Mouse (Mus musculus) MN1 (cell line): ENCODE results near the gene Ctnnb1.

Source experiments
- DNase-seq: peaks from one replicate; pipeline ENCODE4 v3.0.0-alpha.2; 2016; ENCODE audit warnings: low spot score

Ctnnb1 gene

DNA sequence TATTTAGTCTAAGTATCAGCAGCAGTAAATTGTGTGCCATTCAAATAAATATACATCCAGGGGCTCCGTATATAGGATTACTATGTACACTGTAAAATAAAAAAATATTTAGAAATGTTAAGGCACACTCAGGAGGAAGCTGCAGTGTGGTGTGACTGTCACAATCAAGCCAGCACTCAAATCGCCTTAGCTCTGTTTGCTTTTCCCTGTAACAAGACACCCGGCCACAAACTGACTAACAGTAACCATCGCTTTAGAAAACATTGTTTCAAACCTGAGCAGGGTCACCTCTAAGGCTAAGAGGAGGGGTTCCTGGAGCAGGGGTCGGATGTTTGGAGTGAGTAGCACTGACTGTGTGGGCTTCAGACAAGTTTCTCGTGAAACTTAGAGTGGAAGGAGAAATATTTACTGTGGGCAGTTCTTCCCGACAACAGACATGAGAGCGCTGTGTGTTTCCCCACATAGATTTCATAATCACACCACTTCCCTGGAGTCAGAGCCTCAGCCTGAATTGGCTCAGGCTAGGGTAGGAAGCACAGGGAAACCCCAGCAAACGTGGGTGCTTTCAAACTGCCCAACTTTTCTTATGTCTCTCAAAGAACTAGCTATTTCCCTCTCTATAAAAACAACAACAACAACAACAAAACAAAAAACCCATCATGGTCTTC, 1.9 kb upstream of the Ctnnb1 start:
- DNase-seq = no peak

DNA sequence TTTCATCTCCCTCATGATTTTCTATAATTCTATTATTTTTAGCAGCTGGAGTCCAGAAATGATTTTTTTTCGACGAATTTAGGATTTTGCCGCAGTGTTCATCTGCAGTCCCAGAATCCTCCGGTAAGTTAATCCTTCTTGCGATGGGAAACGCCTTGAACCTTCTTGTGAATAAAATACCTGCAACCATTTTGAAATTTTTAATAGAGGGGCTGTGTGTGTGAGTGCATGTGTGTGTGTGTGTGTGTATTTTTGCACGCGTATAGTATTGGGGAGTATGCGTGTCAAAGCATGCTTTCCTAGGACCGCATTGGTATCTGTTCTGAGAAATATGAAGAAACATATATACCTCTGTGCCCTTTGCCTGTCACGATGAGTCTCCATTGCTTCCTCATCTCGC, 1.0 kb downstream of the Ctnnb1 start:
- DNase-seq = no peak

DNA sequence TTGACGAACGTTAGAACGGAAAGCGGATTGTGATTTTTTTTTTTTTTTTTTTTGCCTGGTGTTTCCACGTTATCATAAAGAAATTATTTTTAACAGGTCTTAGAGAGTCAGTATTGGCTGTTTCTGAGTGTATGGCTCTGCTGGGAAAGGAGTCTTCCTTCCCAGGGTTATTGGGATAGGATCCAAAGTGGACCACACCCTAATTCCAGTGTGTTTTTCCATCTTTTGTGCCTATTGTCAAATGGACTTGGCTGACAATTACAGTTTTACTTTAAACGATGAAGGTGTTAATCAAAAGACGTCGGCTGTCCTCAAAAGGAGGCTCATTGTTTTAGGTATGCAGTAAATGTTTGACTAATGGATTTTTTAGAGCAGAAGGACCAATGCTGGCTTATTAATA, 1.8 kb downstream of the Ctnnb1 start:
- DNase-seq = no peak

DNA sequence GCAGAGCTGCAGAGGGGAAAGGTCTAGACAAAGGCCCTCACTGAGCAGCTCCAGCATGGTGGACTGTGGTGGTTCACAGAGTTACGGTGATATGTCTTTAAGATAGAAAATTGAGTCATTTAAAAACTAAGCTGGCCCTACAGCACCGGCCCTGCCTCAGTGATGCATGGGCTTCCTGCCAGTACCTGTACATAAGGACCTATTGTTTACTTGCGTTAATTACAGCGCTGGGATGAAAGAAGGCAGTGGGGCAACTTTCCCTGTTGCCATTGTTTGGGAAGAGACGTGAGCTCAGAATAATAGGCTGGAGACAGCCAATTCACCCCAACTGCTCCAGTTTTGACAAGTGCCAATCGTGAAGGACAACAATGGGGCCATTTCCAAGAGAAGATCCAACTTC, 3.4 kb downstream of the Ctnnb1 start:
- no peak for DNase-seq

DNA sequence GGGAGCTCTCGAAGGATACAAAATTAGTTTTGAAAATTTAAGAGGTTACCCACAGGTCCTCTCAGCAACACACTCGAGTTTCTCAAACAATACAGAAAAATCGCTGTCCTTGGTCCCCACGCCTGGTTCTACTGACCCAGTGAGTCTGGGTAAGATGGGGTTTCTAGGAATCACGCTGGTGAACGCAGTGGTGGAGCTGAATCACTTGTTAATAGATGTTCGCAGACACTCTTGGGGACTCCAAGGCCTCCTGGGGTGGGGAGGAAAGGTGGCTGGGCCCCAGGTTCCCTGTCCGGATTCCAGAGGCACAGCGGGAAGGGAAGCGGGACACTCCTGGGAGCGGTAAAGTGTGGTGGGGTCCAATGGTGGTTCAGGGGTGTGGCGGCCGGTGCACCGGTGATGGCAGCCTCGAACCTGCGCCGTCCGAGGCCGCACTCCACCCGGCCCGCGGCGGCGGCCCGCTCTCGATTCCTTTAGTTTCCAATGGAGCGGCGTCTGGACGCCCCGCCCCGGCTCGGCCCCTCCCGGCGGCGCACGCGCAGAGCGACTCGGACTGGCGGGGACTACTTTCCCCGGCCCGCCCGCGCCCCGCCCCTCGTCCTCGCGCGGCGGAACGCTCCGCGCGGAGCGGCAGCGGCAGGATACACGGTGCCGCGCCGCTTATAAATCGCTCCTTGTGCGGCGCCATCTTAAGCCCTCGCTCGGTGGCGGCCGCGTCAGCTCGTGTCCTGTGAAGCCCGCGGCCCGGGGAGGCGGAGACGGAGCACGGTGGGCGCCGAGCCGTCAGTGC, 4.0 kb downstream of the Ctnnb1 start:
- DNase-seq = peak; percentile 97

DNA sequence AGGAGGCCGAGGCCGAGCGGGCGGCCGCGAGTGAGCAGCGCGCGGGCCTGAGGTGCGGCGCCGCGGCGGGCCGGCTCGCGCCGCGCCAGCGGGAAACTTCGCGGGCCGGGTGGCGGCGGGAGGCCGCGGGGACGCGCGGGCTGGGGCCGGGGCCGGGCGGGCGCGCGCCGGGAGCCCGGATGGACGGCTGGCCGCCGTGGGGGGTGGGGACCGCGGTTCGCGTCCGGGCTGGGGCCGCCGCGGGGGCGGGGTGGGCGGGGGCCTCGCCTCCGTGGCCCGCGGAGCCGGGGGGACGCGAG, 4.5 kb downstream of the Ctnnb1 start:
- DNase-seq = no peak

DNA sequence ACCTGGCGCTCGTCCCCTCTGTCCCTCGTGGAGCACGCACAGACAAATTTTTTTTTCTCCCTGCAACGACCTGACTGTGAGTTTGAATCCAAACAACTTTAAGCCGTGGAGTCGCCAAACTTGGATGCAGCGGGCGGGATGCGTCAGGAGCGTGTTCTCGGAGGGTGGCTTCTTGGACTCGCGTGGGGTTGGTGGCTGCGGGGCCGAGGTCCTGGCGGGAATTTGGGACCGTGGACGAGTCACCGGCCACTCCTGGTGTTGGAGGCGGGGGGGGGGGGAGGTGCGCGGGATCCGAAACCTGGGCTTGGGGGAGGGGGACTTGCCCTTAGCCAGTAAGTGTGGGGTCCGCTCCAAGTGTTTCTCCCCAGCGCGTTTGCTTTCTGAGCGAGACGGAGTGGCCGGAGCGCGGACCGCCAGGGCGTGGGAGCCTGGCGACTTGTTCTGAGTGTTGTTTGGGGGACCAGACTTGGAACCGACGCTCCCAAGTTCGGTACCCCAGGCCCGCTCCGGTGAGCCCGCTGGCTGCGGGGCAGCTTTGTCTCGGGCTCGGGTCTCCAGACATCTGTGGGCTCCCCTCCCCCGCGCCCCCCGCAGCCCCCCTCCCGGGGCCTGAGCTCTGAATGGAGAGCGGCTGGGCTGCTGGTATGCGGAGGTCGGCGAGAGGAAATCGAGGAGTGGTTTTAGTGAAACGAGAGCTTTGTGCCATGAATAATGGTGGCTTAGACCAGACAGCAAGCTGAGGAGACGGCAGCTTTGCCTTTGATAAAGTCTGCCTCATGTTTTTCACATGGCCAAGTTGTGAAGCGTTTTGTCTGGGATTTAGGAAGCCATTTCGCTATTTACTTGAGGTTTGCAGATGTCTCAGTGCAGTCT, 5.1 kb downstream of the Ctnnb1 start:
- DNase-seq = peak; percentile 66

DNA sequence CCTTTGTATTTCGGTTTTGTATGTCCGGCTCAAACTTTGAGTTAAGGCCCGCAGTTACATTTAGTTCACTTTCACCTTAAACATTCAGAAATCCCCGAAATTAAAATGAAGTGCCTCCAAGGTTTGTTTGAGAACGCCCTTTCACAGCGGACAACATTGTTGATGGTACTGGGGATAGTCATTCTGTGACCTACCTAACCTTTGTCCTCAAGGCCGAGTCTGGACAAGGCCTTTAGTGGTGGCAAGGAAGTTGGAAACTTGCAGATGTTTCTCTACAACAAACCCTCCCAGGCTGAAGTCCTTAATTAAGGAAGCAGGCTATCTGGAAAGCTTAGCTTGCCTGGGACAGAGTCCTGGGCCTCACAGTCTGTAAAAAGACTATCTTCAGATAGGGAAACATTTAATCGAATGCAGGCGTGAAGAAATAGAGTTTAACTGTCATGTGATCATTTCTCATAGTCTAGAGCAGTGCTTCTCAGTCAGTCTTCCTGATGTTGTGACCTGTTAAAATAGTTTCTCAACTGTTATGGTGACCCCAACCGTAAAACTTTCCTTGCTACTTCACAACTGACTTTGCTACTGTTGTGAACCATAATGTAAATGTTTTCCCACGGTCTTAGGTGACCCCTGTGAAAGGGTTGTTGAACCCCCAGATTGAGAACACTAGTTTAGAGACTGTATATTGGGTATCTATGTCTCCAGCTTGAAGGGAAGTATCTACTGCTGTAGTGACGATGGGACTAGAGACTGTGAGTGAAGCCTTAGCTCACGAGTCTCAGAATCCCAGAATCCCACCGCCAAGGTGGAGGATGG, 6.0 kb downstream of the Ctnnb1 start:
- peak; percentile 22 for DNase-seq

DNA sequence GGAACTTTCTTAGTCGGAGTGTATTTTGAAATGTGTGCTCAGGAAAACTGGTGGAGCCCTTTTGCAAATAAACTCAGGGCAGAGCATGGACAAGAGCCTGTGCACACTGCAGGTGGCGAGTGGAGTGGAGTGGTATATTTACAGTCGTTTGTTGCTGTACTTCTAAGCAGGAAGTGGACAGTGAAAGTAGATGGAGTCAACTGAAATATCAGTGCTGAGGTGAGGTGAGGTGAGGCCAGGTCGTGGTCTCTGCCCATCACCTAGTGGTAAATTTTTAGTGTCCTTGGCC, 6.6 kb downstream of the Ctnnb1 start:
- no peak for DNase-seq

DNA sequence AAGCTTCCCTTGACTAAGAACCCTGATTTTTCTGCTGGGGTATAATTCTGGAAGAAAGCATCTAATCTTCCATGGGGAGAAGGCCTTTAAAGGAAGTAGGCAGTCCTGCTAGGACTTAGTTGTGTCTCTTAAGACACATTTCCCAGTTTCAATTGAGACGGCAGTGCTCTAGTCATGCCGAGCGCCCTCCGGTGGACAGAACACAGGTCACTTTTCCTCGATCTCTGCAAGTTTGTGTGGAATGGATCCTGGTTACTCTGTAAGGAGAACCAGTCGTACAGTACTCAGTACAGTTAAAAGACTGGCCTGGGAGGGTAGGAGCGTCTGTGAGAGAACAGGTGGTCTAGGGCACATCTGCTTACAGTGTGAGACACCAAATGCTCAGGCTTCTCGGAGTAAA, 7.3 kb downstream of the Ctnnb1 start:
- peak; percentile 72 for DNase-seq

DNA sequence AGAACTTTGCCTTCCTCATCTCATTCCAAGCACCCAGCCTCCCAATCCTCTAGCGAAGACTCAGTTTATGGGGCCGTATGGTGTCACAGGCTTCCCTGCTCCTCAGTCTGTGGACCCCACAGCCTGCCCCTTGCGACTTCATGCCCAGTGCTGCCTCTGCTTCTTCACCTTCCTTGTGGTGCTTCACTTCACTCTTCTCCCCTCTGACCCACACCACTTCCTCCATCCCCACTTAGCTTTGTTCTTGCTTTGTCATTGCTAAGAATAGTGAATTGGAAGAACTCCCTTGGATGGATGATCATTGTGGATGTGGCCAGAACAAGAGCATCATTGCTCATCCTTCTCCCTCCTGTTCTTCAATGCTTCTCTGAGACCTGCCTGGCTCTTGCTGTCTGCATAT, 11.8 kb downstream of the Ctnnb1 start:
- no peak for DNase-seq

DNA sequence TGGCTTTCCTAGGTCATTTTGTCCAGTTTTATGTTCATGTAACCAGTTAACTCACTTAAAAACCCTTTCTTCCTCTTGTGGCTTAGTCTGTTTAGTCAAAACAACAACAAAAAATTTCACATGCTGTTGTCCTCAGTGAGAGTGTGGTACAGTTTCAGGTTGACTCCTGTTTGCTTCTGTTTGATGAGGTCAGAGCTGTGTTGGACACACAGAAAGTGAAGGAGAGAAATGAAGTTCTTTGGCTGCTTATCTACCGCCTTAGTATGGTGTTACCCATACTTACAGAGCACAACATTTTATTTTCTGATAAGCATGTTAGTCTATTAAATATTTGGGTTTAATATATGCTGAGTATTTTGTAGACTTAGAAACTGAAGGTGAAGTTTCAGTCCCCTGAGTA, 14.7 kb downstream of the Ctnnb1 start:
- DNase-seq = no peak

DNA sequence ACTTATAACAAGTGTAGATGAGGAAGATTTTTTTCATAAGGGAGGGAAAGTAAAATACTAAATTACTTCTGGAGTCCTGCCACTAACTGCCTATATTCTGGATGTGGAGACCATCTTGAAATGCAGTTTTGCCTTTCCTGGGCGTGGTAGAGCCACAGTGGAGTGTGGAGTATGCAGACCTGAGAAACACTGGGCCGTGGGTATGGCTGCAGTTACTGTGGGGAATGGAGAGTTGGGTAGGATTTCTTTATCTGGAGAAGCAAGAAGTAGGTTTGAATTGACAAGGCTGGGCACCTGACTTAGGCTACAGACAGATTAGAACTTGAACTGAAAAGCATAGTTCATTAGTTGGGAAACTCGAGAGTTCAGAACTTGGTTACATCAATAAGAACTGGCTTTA, 15.2 kb downstream of the Ctnnb1 start:
- no peak for DNase-seq

DNA sequence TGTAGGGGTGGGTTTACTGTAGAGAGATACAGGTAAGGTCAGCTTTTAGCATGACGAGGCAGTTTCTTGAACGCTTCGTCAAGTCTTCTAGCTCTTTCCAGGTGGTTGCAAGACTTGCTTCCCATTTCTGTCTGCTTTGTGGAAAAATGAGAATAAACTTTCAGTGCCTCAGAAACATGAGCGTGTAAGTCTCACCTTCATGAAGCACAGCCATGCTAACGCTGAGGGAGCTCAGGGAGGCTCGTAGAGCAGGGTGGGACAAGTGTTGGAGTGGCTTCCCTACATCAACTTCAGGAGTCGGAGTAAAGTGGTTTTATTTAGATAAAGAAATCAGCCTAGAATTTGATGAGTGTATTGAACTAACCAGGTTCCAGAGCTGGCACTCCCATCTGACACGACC, 17.1 kb downstream of the Ctnnb1 start:
- DNase-seq = no peak

DNA sequence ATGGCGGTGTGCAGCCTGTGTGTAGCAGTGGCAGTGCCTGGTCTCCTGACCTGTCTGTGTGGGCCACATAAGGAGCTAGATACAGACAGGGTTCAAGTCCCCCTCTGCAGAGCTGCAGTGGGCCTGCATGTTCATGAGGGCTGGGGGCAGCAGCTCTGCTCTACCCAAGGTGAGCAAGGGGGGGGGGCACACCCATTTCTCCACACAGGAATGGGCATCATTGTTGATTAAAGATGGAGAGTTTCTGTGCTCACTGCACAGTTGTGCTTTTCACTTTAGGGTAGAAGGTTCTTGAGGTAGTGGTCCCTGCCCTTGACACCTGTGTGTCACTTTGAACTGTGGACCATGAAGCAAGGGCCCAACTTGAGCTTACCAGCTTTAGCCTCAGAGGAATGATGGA, 19.8 kb downstream of the Ctnnb1 start:
- no peak for DNase-seq

DNA sequence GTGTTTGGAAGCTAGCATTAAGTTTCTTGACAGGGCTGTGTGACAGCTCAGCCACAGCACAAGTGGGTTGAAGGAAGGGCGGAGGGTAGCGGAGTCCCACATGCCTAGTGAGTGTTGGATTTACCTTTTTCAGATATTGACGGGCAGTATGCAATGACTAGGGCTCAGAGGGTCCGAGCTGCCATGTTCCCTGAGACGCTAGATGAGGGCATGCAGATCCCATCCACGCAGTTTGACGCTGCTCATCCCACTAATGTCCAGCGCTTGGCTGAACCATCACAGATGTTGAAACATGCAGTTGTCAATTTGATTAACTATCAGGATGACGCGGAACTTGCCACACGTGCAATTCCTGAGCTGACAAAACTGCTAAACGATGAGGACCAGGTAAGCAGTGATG, 21.7 kb downstream of the Ctnnb1 start:
- DNase-seq = no peak

DNA sequence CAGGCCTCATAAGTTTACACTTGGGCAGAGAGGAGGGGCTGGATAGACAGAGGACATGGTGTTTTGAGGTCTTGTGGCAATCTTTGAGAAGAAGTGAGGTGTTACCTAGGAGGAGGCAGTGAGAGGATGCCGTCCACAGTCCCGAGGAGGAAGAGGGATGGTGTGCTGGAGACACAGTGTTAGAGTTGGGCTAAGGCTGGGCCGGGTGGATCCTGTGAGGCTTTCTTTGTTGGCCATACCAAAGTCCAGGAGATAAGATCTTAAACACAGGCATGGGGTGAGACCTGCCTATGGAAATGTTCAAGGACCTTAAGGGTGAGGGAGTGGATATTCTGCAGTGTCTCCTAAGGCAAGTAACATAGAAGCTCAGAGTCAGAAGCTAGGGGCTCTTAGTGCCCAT, 22.9 kb downstream of the Ctnnb1 start:
- no peak for DNase-seq

DNA sequence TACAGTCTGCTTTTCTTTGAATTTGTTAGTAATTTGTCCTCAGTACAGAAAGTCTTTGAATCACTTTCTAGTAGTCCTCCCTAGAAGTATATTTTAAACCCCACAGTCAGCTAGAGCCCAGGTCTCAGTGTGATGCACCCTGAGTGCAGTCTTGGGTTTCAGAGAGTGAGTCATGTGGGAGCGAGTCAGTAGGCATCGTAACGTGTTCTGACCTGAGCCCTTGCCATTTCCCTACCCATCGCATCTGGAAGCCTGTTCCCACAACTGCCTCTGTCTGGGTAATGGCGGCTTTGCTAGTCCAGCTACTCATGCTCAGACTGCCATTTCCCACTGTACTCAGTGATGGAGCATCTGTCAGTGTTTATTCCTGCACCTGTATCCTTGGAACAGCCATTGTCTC, 29.0 kb downstream of the Ctnnb1 start:
- DNase-seq = no peak

DNA sequence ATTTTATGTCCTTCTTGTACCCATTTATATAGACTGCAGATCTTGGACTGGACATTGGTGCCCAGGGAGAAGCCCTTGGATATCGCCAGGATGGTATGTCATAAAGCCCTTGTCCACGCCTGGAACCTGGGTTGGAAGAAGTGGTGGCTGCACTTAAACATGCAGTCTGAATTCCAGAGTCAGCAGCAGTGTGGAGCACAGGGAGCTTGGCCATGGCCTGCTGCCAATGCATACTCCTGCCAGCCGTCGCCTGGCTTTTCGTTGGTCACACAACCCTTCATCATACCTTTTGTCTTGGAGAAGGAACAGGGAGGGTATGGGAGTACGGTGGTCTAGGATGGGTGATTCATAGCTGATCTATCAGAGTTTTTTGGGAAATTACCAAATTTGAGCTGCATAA, 29.5 kb downstream of the Ctnnb1 start:
- peak; percentile 35 for DNase-seq

DNA sequence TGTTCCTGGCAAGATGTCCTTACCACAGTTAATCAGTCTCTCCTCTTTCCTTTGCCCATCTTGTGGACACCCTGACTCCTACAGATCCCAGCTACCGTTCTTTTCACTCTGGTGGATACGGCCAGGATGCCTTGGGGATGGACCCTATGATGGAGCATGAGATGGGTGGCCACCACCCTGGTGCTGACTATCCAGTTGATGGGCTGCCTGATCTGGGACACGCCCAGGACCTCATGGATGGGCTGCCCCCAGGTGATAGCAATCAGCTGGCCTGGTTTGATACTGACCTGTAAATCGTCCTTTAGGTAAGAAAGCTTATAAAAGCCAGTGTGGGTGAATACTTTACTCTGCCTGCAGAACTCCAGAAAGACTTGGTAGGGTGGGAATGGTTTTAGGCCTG, 30.2 kb downstream of the Ctnnb1 start:
- DNase-seq = no peak

DNA sequence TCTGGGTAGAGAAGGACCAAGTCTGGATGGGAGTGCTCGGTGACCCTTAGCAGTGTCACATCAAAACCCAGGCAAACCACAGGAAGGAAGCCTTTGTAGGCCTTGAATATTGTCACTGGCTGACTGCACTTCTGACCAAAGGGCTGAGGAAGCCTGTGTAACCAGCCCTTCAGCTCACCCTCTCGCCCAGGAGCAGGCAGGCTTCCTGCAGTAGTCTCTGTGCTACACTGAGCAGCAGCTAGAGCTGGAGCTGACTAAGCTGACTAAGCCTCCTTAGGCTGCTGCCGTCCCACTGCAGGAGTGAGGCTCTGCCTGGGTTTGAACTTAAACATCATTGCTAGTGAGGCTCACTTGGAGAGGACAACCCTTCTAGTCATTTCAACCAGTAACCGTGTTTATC, 31.6 kb downstream of the Ctnnb1 start:
- DNase-seq = no peak

DNA sequence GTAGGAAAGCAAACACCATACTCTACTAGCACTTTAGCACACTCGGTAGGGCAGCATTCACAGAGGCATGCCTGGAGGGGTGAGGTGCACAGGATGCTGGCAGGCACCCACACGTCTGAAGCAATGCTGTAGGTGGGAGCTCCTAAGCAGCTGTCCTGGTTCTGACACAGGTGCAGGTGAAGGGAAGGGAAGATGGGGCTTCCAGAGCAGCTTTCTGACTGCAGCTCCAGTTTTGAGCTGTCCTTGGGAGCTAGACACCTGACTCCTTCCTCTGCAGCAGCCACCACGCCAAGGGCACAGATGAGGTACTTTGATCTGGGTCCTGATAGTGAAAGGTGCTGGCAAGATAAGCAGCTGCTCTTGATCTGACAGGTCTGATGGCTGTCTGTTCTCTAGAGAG, 32.5 kb downstream of the Ctnnb1 start:
- DNase-seq = no peak
